16 mouse cellular contexts compared by ENCODE assay signal in genomic region chr7:24853695-24854094, GRCm38 (mm10). TPM values are rescaled to one million over a fixed set of nuclear protein-coding genes. Genes with fewer than 3 reads are reported as not detected.
DNase-seq lines count a peak whose midpoint lies in the region; ATAC-seq and TF ChIP-seq lines count a peak whose summit lies in the region.
"Had no signal": no experiment of that assay in that cellular context is flagged by ENCODE, and none has a peak within 500 bp of the region (broad histone marks: within the 10 kb centered on the region; RNA-seq: fewer than 3 reads in every experiment).

No protein-coding gene starts in this region.

- WGBS in heart, embryonic 12.5 days = 32% methylated on average over 7 of the region's 7 CpGs

- no peak overlapping the region for H3K9ac ChIP-seq in heart, embryonic 12.5 days
- peak overlapping the region; percentile 54; the same call in 1 of the 2 replicates for H3K9ac ChIP-seq in ES-E14 (ENCODE audit: insufficient read depth, low read depth, low read length, poor library complexity, severe bottlenecking)

- no peak overlapping the region for H3K4me3 ChIP-seq in heart, embryonic 12.5 days
- H3K4me3 ChIP-seq in ES-E14 (ENCODE audit: insufficient read depth in 1 of 2, low read depth in 1 of 2, low read length in 2 of 2, poor library complexity in 1 of 2, severe bottlenecking in 1 of 2) = peak overlapping the region; percentile 11 to 49; a peak in 3 of 4 replicates

- H3K4me2 ChIP-seq in heart, embryonic 12.5 days = no peak overlapping the region

- DNase-seq in heart, adult 18-20 months = no peak
- DNase-seq in 416B (ENCODE audit: low read depth) = peak; percentile 39
- DNase-seq in ES-E14 (ENCODE audit: low read depth, low spot score) = no peak
- DNase-seq in lung, postnatal 25 days (ENCODE audit: low spot score) = no peak
- no peak for DNase-seq in adrenal gland, adult (ENCODE audit: inconsistent age in 2 of 2, low spot score in 1 of 2)
- DNase-seq in right cerebral cortex, adult 18-20 months = no peak
- DNase-seq: adrenal gland, postnatal 25 days; cerebellum, adult 8-10 months; lung, postnatal 14 days; thymus, postnatal 4 days had no signal

- in situ Hi-C loops in ES-E14 (cut with MboI; ENCODE audit: low sequenced_read_pairs in 2 of 2, unreplicated experiment in 2 of 2) = no loop called here

- H3K27ac ChIP-seq in heart, embryonic 12.5 days (ENCODE audit: poor library complexity, severe bottlenecking) = peak overlapping the region; percentile 5; the same call in 1 of the 2 replicates
- H3K27ac ChIP-seq in ES-E14 (ENCODE audit: insufficient read depth, low read depth, low read length, poor library complexity, severe bottlenecking) = peak overlapping the region; percentile 65; the same call in 1 of the 2 replicates

- H3K9me3 ChIP-seq in heart, embryonic 12.5 days (replicated peaks) = no peaks in the 10 kb centered on the region
- no peaks in the 10 kb centered on the region for H3K9me3 ChIP-seq in ES-E14 (ENCODE audit: control insufficient read depth, insufficient read depth, low read depth, low read length)

- no peak for ATAC-seq in heart, embryonic 12.5 days (ENCODE audit: insufficient number of reproducible peaks, low FRiP score)
- 0 out of 2 replicates have a peak, but pooled peaks have one; percentile 13 for ATAC-seq in granulocyte monocyte progenitor cell, adult 5-6 weeks (replicated peaks; ENCODE audit: poor library complexity, severe bottlenecking)

- 0 out of 2 replicates have a peak, but pooled peaks cover 8% of the 10 kb centered on the region for H3K4me1 ChIP-seq in heart, embryonic 12.5 days (replicated peaks)
- H3K4me1 ChIP-seq in ES-E14 (ENCODE audit: control insufficient read depth in 2 of 2, insufficient read depth in 2 of 2, low read length in 2 of 2, poor library complexity in 1 of 2) = peaks cover 16 to 32% of the 10 kb centered on the region in 2 experiments

- no peaks in the 10 kb centered on the region for H3K27me3 ChIP-seq in heart, embryonic 12.5 days (replicated peaks)

- no peaks in the 10 kb centered on the region for H3K36me3 ChIP-seq in heart, embryonic 12.5 days
- no peaks in the 10 kb centered on the region for H3K36me3 ChIP-seq in ES-E14 (ENCODE audit: control insufficient read depth, insufficient read depth, low read length, poor library complexity, severe bottlenecking)

TF ChIP-seq in ES-E14, 5 proteins besides CTCF, POLR2A, EP300 and RAD21:
- TF ChIP-seq ZNF384 (IDR thresholded peaks at IDR 0.05; ENCODE audit: low read depth, low read length) (no peak), HCFC1 (IDR thresholded peaks at IDR 0.05; ENCODE audit: borderline replicate concordance, insufficient read depth, low read length) (no peak), CHD2 (IDR thresholded peaks at IDR 0.05; ENCODE audit: low read depth, low read length) (no peak)

RNA-seq across cellular contexts. Expression of gene Gm9844, which starts 8.3 kb away (rescaled TPM):
- polyA plus RNA-seq in heart, embryonic 12.5 days (2016; fragmentation: Nextera tagmentation; extraction: Ambion mirVana) = 12.6 and 13.6 TPM in 2 replicates
- not detected for total RNA-seq in heart, adult 18-20 months (2021)
- 4.6 and 6.7 TPM in 2 replicates for total RNA-seq in ES-E14 (2012; rRNA removed)
- total RNA-seq in granulocyte monocyte progenitor cell, adult 5-6 weeks (2014; fragmentation: Nextera tagmentation) = 3.2 and 7.1 TPM in 2 replicates
- 3.6 and 12.8 TPM in 2 replicates for total RNA-seq in granulocyte monocyte progenitor cell, adult 5-6 weeks (2017)
- total RNA-seq: left cerebral cortex, postnatal 14 days had no signal

RNA-seq across cellular contexts. Expression of gene Lypd4, which starts 16.0 kb away (rescaled TPM):
- polyA plus RNA-seq in heart, embryonic 12.5 days (2016; fragmentation: Nextera tagmentation; extraction: Ambion mirVana) = not detected in 2 replicates
- not detected for total RNA-seq in heart, adult 18-20 months (2021)
- total RNA-seq in ES-E14 (2012; rRNA removed) = 0.18 TPM in 1 of 2 replicates, not detected in the other
- not detected in 2 replicates for total RNA-seq in granulocyte monocyte progenitor cell, adult 5-6 weeks (2014; fragmentation: Nextera tagmentation)
- not detected in 2 replicates for total RNA-seq in granulocyte monocyte progenitor cell, adult 5-6 weeks (2017)
- total RNA-seq: adrenal gland, postnatal 25 days; layer of hippocampus, adult 18-20 months; left cerebral cortex, postnatal 14 days had no signal
- polyA plus RNA-seq: heart, embryonic 16.5 days; intestine, embryonic 14.5 days had no signal

RNA-seq across cellular contexts. Expression of gene Dmrtc2, which starts 16.2 kb away (rescaled TPM):
- polyA plus RNA-seq in heart, embryonic 12.5 days (2016; fragmentation: Nextera tagmentation; extraction: Ambion mirVana) = not detected in 2 replicates
- total RNA-seq in heart, adult 18-20 months (2021) = not detected
- total RNA-seq in ES-E14 (2012; rRNA removed) = 0.53 and 0.54 TPM in 2 replicates
- total RNA-seq in granulocyte monocyte progenitor cell, adult 5-6 weeks (2014; fragmentation: Nextera tagmentation) = not detected in 2 replicates
- total RNA-seq in granulocyte monocyte progenitor cell, adult 5-6 weeks (2017) = not detected in 2 replicates
- total RNA-seq: adrenal gland, postnatal 25 days; layer of hippocampus, adult 18-20 months; left cerebral cortex, postnatal 14 days had no signal
- polyA plus RNA-seq: heart, embryonic 16.5 days; intestine, embryonic 14.5 days had no signal

RNA-seq across cellular contexts. Expression of gene Rps19, which starts 30.5 kb away (rescaled TPM):
- polyA plus RNA-seq in heart, embryonic 12.5 days (2016; fragmentation: Nextera tagmentation; extraction: Ambion mirVana) = 1,145 and 1,216 TPM in 2 replicates
- total RNA-seq in heart, adult 18-20 months (2021) = 100 to 1,000 TPM; 548 to 623 TPM
- total RNA-seq in ES-E14 (2012; rRNA removed) = 2,686 and 2,786 TPM in 2 replicates
- 4,360 and 4,453 TPM in 2 replicates for total RNA-seq in granulocyte monocyte progenitor cell, adult 5-6 weeks (2014; fragmentation: Nextera tagmentation)
- total RNA-seq in granulocyte monocyte progenitor cell, adult 5-6 weeks (2017) = 1,417 and 1,663 TPM in 2 replicates

RNA-seq across cellular contexts. Expression of gene Cd79a, which starts 43.5 kb away (rescaled TPM):
- 0.15 TPM in 1 of 2 replicates, not detected in the other for polyA plus RNA-seq in heart, embryonic 12.5 days (2016; fragmentation: Nextera tagmentation; extraction: Ambion mirVana)
- total RNA-seq in heart, adult 18-20 months (2021) = 10 to 100 TPM in 1 of 2 experiments, 1 to 10 TPM in 1; 1.3 to 12.7 TPM
- total RNA-seq in ES-E14 (2012; rRNA removed) = 1.3 and 1.5 TPM in 2 replicates
- not detected in 2 replicates for total RNA-seq in granulocyte monocyte progenitor cell, adult 5-6 weeks (2014; fragmentation: Nextera tagmentation)
- not detected in 2 replicates for total RNA-seq in granulocyte monocyte progenitor cell, adult 5-6 weeks (2017)
